Mouse (Mus musculus) forebrain, embryonic 10.5 days (tissue): Measurements from ENCODE around the gene Ppil1. TPM values are rescaled to one million over a fixed set of nuclear protein-coding genes. Genes with fewer than 3 reads are reported as not detected.

Experiments
- DNase-seq: peaks from one replicate; pipeline ENCODE4 v3.0.0-alpha.2; 2017; ENCODE audit warnings: low spot score; ENCODE audit errors: extremely low spot score
- H3K27ac ChIP-seq: fragments of 300-500 bp; sonication (generic); 2 replicates; pipeline ENCODE4 v1.5.1; 2016; ENCODE audit warnings: mild to moderate bottlenecking
- H3K27me3 ChIP-seq: fragments of 300-500 bp; sonication (generic); 2 replicates; pipeline ENCODE4 v1.6.1; 2016; ENCODE audit warnings: mild to moderate bottlenecking; ENCODE audit not compliant: poor library complexity, severe bottlenecking
- H3K36me3 ChIP-seq: fragments of 300-500 bp; sonication (generic); replicated peaks from 2 replicates; pipeline ENCODE4 v1.6.1; 2016; ENCODE audit warnings: mild to moderate bottlenecking, moderate library complexity
- H3K4me1 ChIP-seq: fragments of 300-500 bp; sonication (generic); 2 replicates; pipeline ENCODE4 v1.6.1; 2016
- H3K4me3 ChIP-seq: fragments of 300-500 bp; sonication (generic); 2 replicates; pipeline ENCODE4 v1.5.1; 2016; ENCODE audit warnings: mild to moderate bottlenecking, moderate library complexity
- H3K9me3 ChIP-seq: fragments of 300-500 bp; sonication (generic); 2 replicates; pipeline ENCODE4 v1.6.1; 2016; ENCODE audit warnings: mild to moderate bottlenecking, moderate library complexity
- WGBS: fragments of 180-500 bp; shearing (Covaris S2); methylation state at CpG from one replicate; pipeline ENCODE4 v1.1.7; 2016; 5-methylcytosine and 5-hydroxymethylcytosine counted together
- polyA plus RNA-seq: library from polyadenylated mRNA; unstranded; fragments of >200 nt; fragmentation: Nextera tagmentation; extraction: Ambion mirVana; gene quantifications from 2 replicates; pipeline ENCODE4 v1.2.1, GENCODE M21; 2016

Ppil1 gene
- polyA plus RNA-seq: 230 and 235 TPM in 2 replicates

GRCm38 (mm10) chr17:29263840-29264633 is at the start of gene Ppil1:
Gene Ppil1, minus strand, starts transcription at chr17:29264186.
- Histone ChIP-seq H3K9me3 (no peaks in the 10 kb centered on the region), H3K36me3 (peaks cover 30% of the 10 kb centered on the region), H3K4me3 (peak within 1 kb of the TSS; percentile 87), H3K27ac (peak within 1 kb of the TSS; percentile 93), H3K27me3 (no peaks in the 10 kb centered on the region), H3K4me1 (peaks cover 56% of the 10 kb centered on the region)
- WGBS: 6% methylated on average over 38 of the region's 38 CpGs
- peak; percentile 87 for DNase-seq

GRCm38 (mm10) chr17:29313300-29313699 is 49.3 kb upstream of the Ppil1 start:
- Histone ChIP-seq H3K27ac (no peak overlapping the region), H3K4me3 (no peak overlapping the region), H3K4me1 (peaks cover 20% of the 10 kb centered on the region), H3K9me3 (peaks cover 6% of the 10 kb centered on the region), H3K36me3 (no peaks in the 10 kb centered on the region), H3K27me3 (no peaks in the 10 kb centered on the region)
- DNase-seq: no peak

- peaks cover 25% of the 10 kb centered on the region for H3K4me1 ChIP-seq
- no peak for DNase-seq
- H3K36me3 ChIP-seq: no peaks in the 10 kb centered on the region
- H3K27me3 ChIP-seq: no peaks in the 10 kb centered on the region
- H3K4me3 ChIP-seq: no peak overlapping the region
- H3K9me3 ChIP-seq: peaks cover 6% of the 10 kb centered on the region
- WGBS: 99% methylated on average over 2 of the region's 2 CpGs
- H3K27ac ChIP-seq: no peak overlapping the region
Measured at GRCm38 (mm10) chr17:29312082-29312481, 48.1 kb upstream of the Ppil1 start.

- Histone ChIP-seq H3K4me1 (peaks cover 20% of the 10 kb centered on the region), H3K36me3 (no peaks in the 10 kb centered on the region), H3K27me3 (no peaks in the 10 kb centered on the region), H3K27ac (no peak overlapping the region), H3K4me3 (no peak overlapping the region), H3K9me3 (peaks cover 6% of the 10 kb centered on the region)
- no peak for DNase-seq
- WGBS: 92% methylated on average over 8 of the region's 8 CpGs
Measured at GRCm38 (mm10) chr17:29311602-29312001, 47.6 kb upstream of the Ppil1 start.

GRCm38 (mm10) chr17:29310056-29310623 is 46.2 kb upstream of the Ppil1 start:
- Histone ChIP-seq H3K9me3 (peaks cover 6% of the 10 kb centered on the region), H3K36me3 (no peaks in the 10 kb centered on the region), H3K4me1 (peaks cover 20% of the 10 kb centered on the region), H3K4me3 (no peak overlapping the region), H3K27me3 (no peaks in the 10 kb centered on the region), H3K27ac (no peak overlapping the region)
- no peak for DNase-seq
- WGBS: 91% methylated on average over 21 of the region's 21 CpGs

GRCm38 (mm10) chr17:29305871-29306270 is 41.9 kb upstream of the Ppil1 start:
- DNase-seq: no peak
- peak overlapping the region; percentile 56; the same call in 1 of the 2 replicates for H3K27ac ChIP-seq

GRCm38 (mm10) chr17:29305058-29305806 is 41.2 kb upstream of the Ppil1 start:
- no peak overlapping the region for H3K4me3 ChIP-seq
- H3K9me3 ChIP-seq: peaks cover 3% of the 10 kb centered on the region; the same call in 1 of the 2 replicates
- peaks cover 22% of the 10 kb centered on the region for H3K36me3 ChIP-seq
- H3K27ac ChIP-seq: peak overlapping the region; percentile 56
- no peak for DNase-seq
- 28% methylated on average over 15 of the region's 15 CpGs for WGBS
- peaks cover 48% of the 10 kb centered on the region for H3K4me1 ChIP-seq
- H3K27me3 ChIP-seq: no peaks in the 10 kb centered on the region

More at GRCm38 (mm10) chr17:29305871-29306270, 41.9 kb upstream of the Ppil1 start:
- 55% methylated on average over 7 of the region's 7 CpGs for WGBS
- Histone ChIP-seq H3K36me3 (peaks cover 16% of the 10 kb centered on the region), H3K4me1 (peaks cover 48% of the 10 kb centered on the region), H3K9me3 (no peaks in the 10 kb centered on the region), H3K4me3 (no peak overlapping the region), H3K27me3 (no peaks in the 10 kb centered on the region)

- H3K36me3 ChIP-seq: peaks cover 30% of the 10 kb centered on the region
- no peaks in the 10 kb centered on the region for H3K27me3 ChIP-seq
- peaks cover 3% of the 10 kb centered on the region; the same call in 1 of the 2 replicates for H3K9me3 ChIP-seq
- WGBS: 75% methylated on average over 13 of the region's 13 CpGs
- H3K27ac ChIP-seq: peak overlapping the region; percentile 41
- DNase-seq: no peak
- H3K4me3 ChIP-seq: no peak overlapping the region
- H3K4me1 ChIP-seq: peaks cover 48% of the 10 kb centered on the region
Measured at GRCm38 (mm10) chr17:29304376-29305057, 40.5 kb upstream of the Ppil1 start.

- H3K36me3 ChIP-seq: peaks cover 36% of the 10 kb centered on the region
- peak overlapping the region; percentile 76 for H3K27ac ChIP-seq
- DNase-seq: no peak
- H3K4me3 ChIP-seq: no peak overlapping the region
- H3K9me3 ChIP-seq: peaks cover 3% of the 10 kb centered on the region; the same call in 1 of the 2 replicates
- 78% methylated on average over 3 of the region's 3 CpGs for WGBS
- H3K27me3 ChIP-seq: no peaks in the 10 kb centered on the region
- H3K4me1 ChIP-seq: peaks cover 48% of the 10 kb centered on the region
Measured at GRCm38 (mm10) chr17:29303856-29304255, 39.9 kb upstream of the Ppil1 start.

GRCm38 (mm10) chr17:29303087-29303486 is 39.1 kb upstream of the Ppil1 start:
- Histone ChIP-seq H3K27me3 (no peaks in the 10 kb centered on the region), H3K4me1 (peaks cover 48% of the 10 kb centered on the region), H3K36me3 (peaks cover 44% of the 10 kb centered on the region), H3K9me3 (peaks cover 3% of the 10 kb centered on the region; the same call in 1 of the 2 replicates), H3K27ac (peak overlapping the region; percentile 76), H3K4me3 (no peak overlapping the region)
- DNase-seq: no peak
- WGBS: 57% methylated on average over 3 of the region's 3 CpGs

- peak overlapping the region; percentile 25; the same call in 1 of the 2 replicates for H3K27ac ChIP-seq
- H3K4me1 ChIP-seq: peaks cover 49% of the 10 kb centered on the region
- peaks cover 3% of the 10 kb centered on the region; the same call in 1 of the 2 replicates for H3K9me3 ChIP-seq
- WGBS: 86% methylated on average over 5 of the region's 5 CpGs
- no peaks in the 10 kb centered on the region for H3K27me3 ChIP-seq
- peaks cover 53% of the 10 kb centered on the region for H3K36me3 ChIP-seq
- H3K4me3 ChIP-seq: no peak overlapping the region
- no peak for DNase-seq
Measured at GRCm38 (mm10) chr17:29302149-29302548, 38.2 kb upstream of the Ppil1 start.

- Histone ChIP-seq H3K4me1 (peaks cover 55% of the 10 kb centered on the region), H3K36me3 (peaks cover 60% of the 10 kb centered on the region)
- DNase-seq: no peak
Measured at GRCm38 (mm10) chr17:29301421-29301820, 37.4 kb upstream of the Ppil1 start.

More at GRCm38 (mm10) chr17:29301421-29301820, 37.4 kb upstream of the Ppil1 start:
- H3K9me3 ChIP-seq: peaks cover 3% of the 10 kb centered on the region; the same call in 1 of the 2 replicates
- WGBS: 91% methylated on average over 6 of the region's 6 CpGs
- H3K4me3 ChIP-seq: no peak overlapping the region
- H3K27me3 ChIP-seq: no peaks in the 10 kb centered on the region
- no peak overlapping the region for H3K27ac ChIP-seq
